Mouse (Mus musculus) bone marrow macrophage, adult 2 months (primary cell): ENCODE results near the gene C2cd2l. TPM values are rescaled to one million over a fixed set of nuclear protein-coding genes. Genes with fewer than 3 reads are reported as not detected.
A peak's percentile ranks its signal among the peaks of the same experiment; 100 is the strongest.
"Not testable (repeated sequence)": the region's sequence is repeated elsewhere in the genome, so short reads cannot be mapped to it uniquely, and the experiment has no call there.

Source experiments
- H3K27ac ChIP-seq: 2 replicates; pipeline ENCODE4 v1.5.1; 2012; ENCODE audit warnings: low read depth, low read length; ENCODE audit not compliant: insufficient read depth
- H3K4me1 ChIP-seq: 2 replicates; pipeline ENCODE4 v1.6.1; 2012; ENCODE audit warnings: low read length; ENCODE audit not compliant: control insufficient read depth, insufficient read depth
- H3K4me3 ChIP-seq: 2 replicates; pipeline ENCODE4 v1.5.1; 2012; ENCODE audit warnings: mild to moderate bottlenecking, low read length, moderate library complexity; ENCODE audit not compliant: insufficient read depth
- CTCF ChIP-seq: IDR thresholded peaks from 2 replicates; pipeline ENCODE4 v1.5.1; 2012; ENCODE audit warnings: low read depth, mild to moderate bottlenecking, low read length, moderate library complexity
- POLR2A ChIP-seq: IDR thresholded peaks from 2 replicates; pipeline ENCODE4 v1.6.1; 2012; ENCODE audit warnings: mild to moderate bottlenecking, low read depth, low read length, borderline replicate concordance
- polyA plus RNA-seq: library from polyadenylated mRNA; stranded (reverse); fragments of >200 nt; gene quantifications from 2 replicates; pipeline ENCODE4 v1.2.4, GENCODE M21; 2012; ENCODE audit not compliant: missing spikeins, insufficient read depth, insufficient read length

C2cd2l gene
- polyA plus RNA-seq, 1 experiment = 24.0 TPM

DNA sequence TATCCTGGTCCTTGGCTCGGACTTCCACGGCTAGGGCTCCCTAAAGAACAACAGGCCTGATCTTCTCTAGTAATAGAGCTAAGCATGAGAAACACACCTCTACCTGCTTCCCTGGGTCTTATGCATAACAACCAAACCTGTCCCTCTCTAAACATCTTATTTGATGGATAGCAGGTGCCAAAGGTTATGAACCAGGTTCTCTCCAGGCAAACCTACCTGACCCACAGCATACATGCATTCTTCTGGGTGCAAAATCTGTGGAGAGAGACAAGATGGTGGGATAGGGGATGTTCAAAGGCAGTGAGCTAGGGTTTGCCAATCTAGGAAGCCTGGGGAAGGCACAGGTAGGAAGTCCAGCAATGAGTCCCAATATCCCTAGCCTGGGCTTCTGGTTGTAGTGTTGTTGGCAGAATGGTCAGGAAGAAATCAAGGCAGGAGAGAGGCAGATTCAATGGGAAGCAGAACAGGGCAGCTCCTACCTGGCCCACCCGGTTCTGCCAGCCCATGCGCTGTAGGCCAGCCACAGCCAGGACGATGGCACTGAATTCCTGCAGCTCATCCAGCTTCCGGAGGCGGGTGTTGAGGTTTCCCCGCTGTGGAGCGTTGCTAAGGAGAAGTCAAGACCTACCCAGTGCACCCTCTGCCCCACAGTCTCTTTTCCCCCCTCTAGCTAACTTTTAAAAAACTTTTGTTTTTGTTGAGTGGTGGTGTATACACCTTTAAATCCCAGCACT is 17.5 kb upstream of the C2cd2l start:
- peaks cover 12% of the 10 kb centered on the region for H3K4me1 ChIP-seq
- no peak overlapping the region for H3K4me3 ChIP-seq
- no peak overlapping the region for H3K27ac ChIP-seq
- TF ChIP-seq POLR2A (no peak), CTCF (no peak)

GRCm38 (mm10) chr9:44336964-44337363 is 16.9 kb upstream of the C2cd2l start:
- H3K4me1 ChIP-seq = peaks cover 9% of the 10 kb centered on the region
- H3K27ac ChIP-seq = no peak overlapping the region
- TF ChIP-seq POLR2A (no peak), CTCF (no peak)
- H3K4me3 ChIP-seq = peak overlapping the region; percentile 44

GRCm38 (mm10) chr9:44336513-44336912 is 16.4 kb upstream of the C2cd2l start:
- peak overlapping the region; percentile 44 for H3K4me3 ChIP-seq
- not testable (repeated sequence) for H3K27ac ChIP-seq, H3K4me1 ChIP-seq

DNA sequence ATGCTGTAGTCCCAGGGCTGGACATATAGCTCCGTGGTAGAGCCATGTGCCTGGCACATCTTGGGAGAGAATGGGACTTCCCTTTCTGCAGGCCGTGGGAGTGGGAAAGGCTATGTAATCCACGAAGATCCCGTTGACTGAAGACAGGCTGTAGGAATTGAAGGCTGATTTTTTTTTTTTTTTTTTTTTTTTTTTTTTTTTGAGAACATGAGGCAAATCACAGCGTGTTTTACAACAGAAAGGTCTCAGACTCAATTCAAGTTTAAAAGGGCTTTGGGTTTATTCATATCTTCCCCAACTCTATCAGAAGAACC is 16.0 kb upstream of the C2cd2l start:
- peak overlapping the region; percentile 81 for H3K4me3 ChIP-seq
- H3K4me1 ChIP-seq = peaks cover 9% of the 10 kb centered on the region
- no peak overlapping the region for H3K27ac ChIP-seq
- no peak for TF ChIP-seq POLR2A
- TF ChIP-seq CTCF = no peak

- Histone ChIP-seq H3K4me3 (peak overlapping the region; percentile 81), H3K27ac (peak overlapping the region; percentile 59), H3K4me1 (peaks cover 9% of the 10 kb centered on the region)
- no peak for TF ChIP-seq POLR2A
- TF ChIP-seq CTCF = no peak
These were observed 15.4 kb upstream of the C2cd2l start for GRCm38 (mm10) chr9:44335331-44336092.

DNA sequence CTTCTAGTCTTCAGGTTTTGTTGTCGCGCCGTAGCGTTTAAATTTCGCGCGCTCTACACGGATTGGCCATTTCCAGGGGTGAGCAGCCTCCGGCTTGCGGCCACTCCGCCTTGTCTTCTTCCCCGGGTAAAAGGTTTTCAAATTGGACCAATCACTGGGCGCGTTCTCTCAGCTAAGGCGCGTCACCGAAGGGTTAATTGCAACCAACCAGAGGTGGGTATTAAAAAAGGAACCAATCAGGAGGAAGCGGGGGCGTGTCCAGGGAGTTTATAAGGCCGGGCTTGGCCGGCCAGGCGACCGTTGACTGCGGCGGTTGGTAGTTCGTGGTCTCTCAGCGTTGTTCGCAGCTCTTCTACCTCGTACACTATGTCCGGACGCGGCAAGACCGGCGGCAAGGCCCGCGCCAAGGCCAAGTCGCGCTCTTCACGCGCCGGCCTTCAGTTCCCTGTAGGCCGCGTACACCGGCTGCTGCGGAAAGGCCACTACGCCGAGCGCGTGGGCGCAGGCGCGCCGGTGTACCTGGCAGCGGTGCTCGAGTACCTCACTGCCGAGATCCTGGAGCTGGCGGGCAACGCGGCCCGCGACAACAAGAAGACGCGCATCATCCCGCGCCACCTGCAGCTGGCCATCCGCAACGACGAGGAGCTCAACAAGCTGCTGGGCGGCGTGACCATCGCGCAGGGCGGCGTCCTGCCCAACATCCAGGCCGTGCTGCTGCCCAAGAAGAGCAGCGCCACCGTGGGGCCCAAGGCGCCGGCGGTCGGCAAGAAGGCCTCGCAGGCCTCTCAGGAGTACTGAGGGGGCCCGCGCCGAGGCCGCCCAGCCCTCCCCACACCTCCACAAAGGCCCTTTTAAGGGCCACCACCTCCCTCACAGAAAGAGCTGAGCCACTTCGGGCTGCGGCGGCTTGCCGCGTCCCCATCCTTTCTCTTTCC is 14.6 kb upstream of the C2cd2l start, which contains the start of gene H2afx:
H2afx (plus strand) TSS at position 299 of the 935 bp plus-strand sequence.
- Histone ChIP-seq H3K27ac (peak within 1 kb of the TSS; percentile 59), H3K4me3 (peak within 1 kb of the TSS; percentile 81), H3K4me1 (peaks cover 9% of the 10 kb centered on the region)
- TF ChIP-seq CTCF (no peak), POLR2A (peak; percentile 99)

- no peak for TF ChIP-seq POLR2A
- TF ChIP-seq CTCF = no peak
- Histone ChIP-seq H3K4me3 (no peak overlapping the region), H3K4me1 (peaks cover 9% of the 10 kb centered on the region), H3K27ac (no peak overlapping the region)
These were observed 13.0 kb upstream of the C2cd2l start for GRCm38 (mm10) chr9:44332918-44333638.

DNA sequence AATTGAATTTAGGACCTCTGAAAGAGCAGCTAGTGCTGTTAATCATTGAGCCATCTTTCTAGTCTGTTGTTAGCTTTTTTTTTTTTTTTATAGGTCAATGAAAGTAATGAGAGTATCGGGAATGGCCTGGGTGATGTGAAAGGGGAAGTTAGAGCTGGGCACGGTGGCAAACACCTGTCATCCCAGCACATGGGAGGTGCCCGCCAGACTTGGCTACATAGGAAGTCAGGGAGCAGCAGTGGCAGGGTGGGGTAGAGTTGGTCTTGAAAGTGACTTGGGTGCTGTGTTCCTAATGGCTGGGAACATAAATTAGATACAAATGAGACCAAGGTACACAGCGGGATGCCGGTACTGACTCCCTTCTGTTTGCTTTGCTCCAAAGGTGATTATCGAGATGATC is 10.7 kb upstream of the C2cd2l start:
- H3K4me3 ChIP-seq = no peak overlapping the region
- H3K27ac ChIP-seq = no peak overlapping the region
- peaks cover 6% of the 10 kb centered on the region for H3K4me1 ChIP-seq
- TF ChIP-seq CTCF (no peak), POLR2A (no peak)

GRCm38 (mm10) chr9:44327926-44328325 is 7.8 kb upstream of the C2cd2l start:
- Histone ChIP-seq H3K4me3 (peak overlapping the region; percentile 68), H3K27ac (no peak overlapping the region), H3K4me1 (peaks cover 8% of the 10 kb centered on the region)
- TF ChIP-seq POLR2A (no peak), CTCF (no peak)
